Mouse (Mus musculus) 416B (cell line): ENCODE measurements around the gene E130309D02Rik.

Experiments
- DNase-seq: peaks from one replicate; pipeline ENCODE4 v3.0.0; 2011; ENCODE audit warnings: low read depth

Gene E130309D02Rik

DNA sequence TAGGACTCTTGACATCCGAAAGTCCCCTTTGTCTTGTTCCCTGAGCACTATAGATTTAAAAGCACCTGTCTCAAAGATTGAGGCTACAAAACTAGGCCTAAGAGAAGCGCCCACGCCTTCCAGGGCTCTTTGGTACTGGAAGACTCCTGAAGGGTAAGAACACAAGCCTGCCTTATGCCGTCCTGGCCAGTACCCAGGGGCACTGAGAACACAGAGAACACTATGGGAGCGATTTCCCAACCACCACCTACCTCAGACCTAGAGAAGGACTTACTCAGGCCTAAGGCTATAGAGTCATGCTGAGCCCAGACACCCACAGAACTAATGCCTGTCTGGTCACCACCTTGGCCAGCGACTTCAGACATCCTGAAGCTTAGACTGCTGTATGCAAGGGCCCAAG lies 48.4 kb downstream of the E130309D02Rik start:
- no peak for DNase-seq

GRCm38 (mm10) chr5:143265409-143265808 lies 49.8 kb downstream of the E130309D02Rik start:
- DNase-seq: no peak

DNA sequence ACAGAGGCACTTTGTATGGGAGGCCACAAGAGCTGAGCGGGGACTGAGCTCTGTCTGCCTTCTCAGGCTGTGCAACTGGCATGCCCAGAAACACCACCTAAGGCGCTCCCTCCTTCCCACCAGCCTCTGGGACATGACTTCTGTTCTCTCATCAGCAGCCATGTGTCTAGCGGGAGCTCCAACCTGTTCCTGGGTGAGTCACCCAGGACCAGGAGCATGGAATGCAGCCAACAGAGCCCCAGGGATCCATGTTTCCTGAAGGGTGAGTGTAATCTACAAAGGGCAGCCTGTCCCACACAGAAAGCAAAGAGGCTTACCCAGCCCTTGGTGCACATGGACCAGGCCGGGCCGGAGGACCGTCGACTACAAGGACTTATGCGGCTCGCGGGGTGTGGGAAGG lies 50.5 kb downstream of the E130309D02Rik start:
- no peak for DNase-seq

DNA sequence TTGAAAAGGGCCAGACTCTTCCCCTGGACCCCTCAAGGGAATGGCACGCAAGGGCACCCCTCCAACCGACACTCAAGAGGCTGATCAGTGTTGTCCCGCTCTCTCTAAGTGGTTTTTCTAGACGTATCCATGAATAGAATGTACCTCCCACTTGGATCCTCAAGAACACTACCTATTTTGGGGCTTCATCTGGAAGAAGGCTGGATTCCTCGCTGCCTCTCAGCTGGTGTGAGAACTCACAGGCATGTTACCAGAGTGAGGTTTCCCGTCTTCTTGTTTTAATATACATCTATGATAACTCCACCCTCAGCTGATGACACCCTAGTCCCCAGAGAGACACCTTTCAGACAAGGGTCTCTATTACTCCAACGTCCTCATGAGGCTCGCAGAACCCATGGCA lies 53.5 kb downstream of the E130309D02Rik start:
- no peak for DNase-seq

DNA sequence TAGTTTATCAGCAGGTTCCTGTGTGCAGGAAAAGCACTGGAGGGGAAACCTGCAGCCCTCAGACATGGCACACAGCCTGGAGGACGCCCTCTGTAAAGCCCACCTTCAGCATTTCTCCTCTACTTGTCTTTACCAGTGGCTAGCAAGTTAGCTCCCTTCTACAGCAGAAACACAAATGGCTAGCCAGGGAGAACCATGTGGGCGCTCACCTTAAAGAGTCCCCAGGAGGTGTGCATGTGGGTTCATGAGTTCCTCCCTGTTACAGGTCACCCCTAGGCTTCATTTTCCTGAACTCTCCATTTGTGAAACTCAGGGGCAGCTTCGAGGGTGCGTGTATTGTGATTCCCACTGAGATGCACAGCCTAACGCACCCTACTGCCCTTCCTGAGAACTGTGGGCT lies 59.4 kb downstream of the E130309D02Rik start:
- DNase-seq: no peak

DNA sequence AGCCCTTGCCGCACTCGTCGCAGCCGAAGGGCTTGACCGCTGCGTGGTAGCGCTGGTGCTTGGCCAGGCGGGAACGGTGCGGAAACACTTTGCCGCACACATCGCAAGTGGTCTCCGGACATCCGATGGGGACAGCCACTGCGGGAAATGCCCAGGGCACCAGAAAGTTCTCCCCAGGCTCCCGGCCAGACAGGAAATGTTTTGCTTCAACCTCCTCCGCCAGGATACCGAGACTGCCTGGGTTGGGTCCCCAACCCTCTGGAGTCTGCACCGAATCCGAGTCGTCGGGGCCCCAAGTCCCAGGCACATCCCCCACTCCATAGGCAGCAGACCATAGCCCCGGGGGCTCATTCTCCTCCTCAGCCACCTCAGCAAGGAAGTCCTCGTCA lies 60.0 kb downstream of the E130309D02Rik start:
- no peak for DNase-seq

- DNase-seq: no peak
Measured at GRCm38 (mm10) chr5:143254487-143255130, 60.6 kb downstream of the E130309D02Rik start.

- no peak for DNase-seq
Measured at GRCm38 (mm10) chr5:143253881-143254486, 61.2 kb downstream of the E130309D02Rik start.

DNA sequence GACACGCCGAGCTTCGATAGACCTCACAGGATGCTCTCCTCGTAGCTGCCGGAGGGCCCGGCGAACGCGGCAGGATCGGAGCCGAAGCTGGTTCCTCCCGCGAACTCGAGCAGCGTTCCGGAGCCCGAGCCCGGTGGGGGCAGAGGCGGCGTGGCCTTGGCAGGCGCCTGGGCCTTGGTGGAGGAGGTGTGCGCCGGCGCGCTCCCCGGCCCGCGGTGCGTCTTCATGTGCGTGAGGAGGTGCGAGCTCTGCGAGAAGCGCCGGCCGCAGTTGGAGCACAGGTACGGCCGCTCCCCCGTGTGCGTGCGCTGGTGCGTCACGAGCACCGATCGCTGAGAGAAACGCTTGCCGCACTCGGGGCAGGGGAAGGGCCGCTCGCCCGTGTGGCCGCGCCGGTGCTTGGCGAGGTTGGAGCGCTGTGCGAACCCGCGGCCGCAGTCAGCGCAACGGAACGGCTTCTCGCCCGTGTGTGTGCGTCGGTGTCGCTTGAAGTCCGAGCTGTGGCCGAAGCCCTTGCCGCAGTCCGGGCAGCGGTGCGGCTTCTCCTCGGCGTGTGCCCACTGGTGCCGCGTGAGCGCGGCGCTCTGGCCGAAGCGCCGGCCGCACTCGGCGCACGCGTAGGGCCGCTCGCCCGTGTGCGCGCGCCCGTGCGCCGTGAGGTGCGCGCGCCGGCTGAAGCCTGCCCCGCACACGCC lies 61.8 kb downstream of the E130309D02Rik start:
- DNase-seq: no peak

DNA sequence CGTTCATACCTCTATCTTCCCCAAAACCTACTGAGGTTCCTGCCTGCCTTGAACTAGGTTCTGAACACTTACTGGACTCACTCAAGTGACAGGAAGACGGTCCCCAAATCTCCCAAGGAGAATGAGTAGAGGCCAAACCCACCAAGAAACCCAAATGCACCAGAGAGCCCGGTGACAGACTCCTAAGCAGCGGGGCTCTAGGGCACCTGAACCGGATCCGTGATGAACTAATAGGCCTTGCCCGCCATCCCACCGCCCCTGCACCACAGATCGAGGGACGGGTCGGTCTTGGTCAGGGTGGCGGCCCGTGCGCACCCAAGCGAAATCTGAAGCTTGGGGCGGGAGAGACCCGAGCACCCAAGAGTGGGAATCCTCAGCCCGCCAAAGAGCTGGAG lies 62.4 kb downstream of the E130309D02Rik start:
- DNase-seq: no peak

DNA sequence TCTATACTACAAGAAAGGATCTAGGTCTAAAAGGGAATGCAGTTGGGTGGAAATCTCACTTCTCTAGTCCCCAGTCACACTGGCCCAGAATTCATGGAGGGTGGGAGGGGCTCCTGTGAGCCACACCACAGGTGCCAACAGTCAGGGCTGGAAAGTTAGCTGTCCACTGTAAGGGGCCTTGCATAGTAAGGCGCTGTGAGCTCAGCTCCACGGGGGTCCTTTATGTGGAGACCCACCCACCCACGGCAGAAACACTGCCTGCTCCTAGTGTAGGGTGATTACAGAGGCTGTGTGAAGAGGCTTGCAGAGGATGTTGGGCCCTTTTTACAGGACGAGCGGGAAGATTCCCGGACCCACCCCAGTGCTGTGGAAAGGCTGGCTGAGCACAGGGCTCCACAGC lies 63.1 kb downstream of the E130309D02Rik start:
- no peak for DNase-seq
